Mouse (Mus musculus) NIH3T3 (cell line): ENCODE measurements around the gene Scn7a.

Experiments used
- DNase-seq: peaks from one replicate; pipeline ENCODE4 v3.0.0-alpha.2; 2012; ENCODE audit warnings: low read depth

Gene Scn7a

DNA sequence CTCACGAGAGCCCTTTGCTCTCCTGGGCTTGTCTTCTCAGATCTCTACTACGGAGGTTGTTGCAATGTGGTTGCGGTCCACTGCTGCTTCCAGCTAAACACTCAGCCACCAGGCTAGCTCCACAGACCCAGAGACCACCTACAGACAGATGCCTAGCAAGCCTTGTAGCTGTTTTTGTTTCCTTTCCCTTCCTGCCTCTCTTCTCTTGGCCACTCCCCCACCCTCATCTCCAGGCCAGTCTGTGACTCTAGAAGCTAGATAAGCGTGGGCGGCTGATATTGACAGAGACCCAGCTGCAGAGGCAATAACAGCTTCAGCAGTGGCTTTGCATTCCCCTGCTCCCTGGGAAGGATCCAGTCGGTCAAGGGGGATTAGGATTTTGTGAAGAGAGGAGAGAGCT, at the start of gene Scn7a:
Gene Scn7a (minus strand): TSS at position 150 of the 400 bp plus-strand sequence.
- DNase-seq = no peak

DNA sequence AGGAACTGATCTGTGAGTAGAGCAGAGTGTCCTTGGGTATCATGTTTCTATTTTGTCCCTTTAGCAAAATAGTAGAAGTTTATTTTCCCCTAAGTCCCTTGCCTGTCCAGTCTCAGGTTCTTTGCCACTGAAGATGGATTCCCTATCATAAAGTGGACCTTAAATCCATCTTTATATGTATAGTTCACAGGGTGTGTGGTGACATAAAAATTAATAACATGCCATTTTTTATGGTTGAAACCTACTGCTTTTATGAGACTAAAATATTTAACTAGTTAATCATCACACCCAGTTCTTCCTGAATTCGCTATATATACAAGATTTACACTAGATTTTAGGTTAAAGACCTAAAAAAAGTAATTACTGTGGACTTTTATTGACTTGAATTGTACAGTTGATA, 43.0 kb upstream of the Scn7a start:
- no peak for DNase-seq

DNA sequence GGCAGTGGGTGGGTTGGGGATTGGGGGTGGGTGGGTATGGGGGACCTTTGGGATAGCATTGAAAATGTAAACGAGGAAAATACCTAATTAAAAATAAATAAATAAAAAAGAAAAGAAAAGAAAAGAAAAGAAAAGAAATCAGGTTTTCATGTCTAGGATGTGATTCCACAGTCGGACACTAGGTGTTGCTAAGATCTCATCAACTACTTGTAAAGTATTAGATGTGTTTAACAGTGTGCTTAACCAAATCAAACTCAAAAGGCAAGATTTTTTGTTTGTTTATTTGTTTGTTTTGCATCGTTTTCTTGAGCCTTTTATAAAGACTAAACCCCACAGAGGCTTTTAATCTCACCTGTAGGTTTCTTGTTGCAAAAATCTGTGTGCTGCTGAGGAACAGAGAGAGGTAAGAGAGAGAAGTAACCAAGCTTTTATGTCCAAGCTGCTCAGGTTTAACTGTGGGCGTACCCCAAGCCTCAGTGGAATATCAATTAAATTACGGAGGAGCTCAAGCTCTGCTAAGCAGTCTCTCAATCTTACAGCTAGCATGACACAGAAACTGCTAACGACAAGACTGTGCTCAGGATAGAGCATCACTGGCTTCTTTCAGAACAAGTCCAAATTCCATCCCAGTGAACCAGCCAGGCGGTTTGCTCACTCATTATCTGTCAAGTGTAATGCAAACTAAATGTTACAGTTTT, 35.3 kb upstream of the Scn7a start:
- peak; percentile 28 for DNase-seq

DNA sequence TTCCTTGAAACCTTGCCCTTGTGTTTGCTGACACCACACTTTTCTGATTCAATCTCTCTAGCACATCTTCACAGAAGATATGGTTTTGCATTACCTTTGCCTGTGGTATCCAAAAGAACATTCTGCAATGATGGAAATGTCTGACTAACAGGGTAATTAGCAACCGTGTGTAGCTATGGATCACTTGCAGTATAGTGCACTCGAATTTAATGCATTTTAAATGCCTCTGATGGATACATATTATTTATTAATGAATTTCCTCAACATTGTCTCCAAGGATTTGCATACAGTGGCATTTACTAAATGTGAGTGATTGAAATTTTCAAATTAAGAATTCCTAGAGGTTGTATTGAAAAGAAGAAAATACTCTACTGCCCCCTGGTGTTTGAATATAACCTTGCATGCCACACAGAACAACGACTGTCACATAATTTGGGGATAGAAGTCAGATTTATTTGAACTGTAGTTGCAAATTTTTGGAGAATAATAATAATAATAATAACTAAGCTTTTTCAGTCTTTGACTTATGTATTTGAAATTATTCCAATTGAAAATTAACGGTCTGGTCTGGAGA, 15.0 kb upstream of the Scn7a start:
- peak; percentile 52 for DNase-seq

GRCm38 (mm10) chr2:66797493-66797892, 12.8 kb upstream of the Scn7a start:
- DNase-seq = no peak

- no peak for DNase-seq
These were observed 6.9 kb upstream of the Scn7a start for GRCm38 (mm10) chr2:66791629-66792028.

DNA sequence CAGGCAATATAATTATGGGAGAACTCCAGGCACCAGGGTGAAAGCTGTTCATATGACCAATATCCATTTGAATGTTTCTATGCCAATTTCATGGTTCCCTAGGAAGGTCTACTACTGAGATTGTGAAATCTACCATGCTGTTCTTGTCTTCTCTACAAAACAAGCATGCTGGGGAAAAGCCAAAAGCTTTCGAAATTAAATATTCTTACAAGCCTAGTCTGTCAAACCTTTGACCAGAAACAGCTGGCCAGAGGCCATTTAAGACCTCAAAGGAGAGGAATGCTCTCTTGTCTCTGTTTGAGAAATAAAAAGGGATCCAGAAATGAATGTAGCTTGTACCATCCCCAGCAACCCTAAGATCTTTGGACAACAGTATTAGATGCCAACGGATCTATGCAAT, 3.8 kb downstream of the Scn7a start:
- peak; percentile 54 for DNase-seq

DNA sequence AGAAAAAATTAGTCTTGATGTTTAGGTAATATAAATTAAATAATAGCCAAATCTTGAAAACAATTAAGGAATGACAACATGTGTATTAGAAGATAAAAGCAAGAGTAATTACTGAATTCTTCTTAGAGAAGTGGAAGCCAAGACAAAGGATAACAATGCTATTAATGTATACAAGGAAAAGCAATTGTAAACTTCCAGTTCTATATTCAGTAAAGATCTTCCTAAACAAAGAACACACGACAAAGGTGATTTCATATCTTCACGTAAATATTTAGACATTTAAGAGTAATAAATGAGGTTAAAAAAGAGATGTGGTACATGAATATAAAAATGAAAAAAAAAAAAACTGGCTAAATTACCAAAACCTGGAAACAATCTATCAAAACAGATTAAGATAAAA, 16.7 kb downstream of the Scn7a start:
- DNase-seq = no peak

DNA sequence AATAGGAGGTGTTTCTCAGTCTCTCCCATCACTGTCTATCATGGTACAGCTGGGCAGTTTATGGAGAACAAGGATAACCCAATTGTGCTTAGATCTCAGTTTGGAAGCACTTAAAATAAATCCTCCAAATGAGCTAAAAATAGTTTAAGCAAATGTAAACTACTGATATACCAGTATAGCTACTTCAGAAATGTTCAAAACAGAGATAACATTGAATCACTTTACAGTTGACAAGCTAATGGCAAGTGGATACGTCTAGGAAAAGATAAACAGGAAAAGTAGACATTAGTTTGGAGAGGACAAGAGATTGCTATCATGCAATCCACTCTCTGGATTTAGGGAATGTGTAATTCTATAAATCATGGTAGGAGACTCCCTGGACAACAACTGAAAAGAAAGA, 19.5 kb downstream of the Scn7a start:
- DNase-seq = no peak

DNA sequence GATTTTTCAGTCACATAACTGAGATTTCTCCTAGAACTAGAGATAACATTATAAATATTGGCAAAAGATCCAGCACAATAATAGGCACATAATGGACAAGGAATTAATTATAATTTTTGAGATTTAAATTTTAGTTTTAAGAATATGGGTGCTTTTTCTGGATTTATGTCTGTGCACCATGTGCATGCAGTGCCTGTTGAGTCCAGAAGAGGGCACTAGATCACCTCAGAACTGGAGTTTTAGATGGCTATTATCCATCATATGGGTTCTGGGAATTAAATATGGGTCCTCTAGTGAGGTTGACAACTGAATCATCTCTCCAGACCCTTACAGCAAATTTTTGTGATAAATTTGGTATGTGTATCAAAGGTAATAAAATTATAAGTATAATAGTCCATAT, 21.8 kb downstream of the Scn7a start:
- no peak for DNase-seq

DNA sequence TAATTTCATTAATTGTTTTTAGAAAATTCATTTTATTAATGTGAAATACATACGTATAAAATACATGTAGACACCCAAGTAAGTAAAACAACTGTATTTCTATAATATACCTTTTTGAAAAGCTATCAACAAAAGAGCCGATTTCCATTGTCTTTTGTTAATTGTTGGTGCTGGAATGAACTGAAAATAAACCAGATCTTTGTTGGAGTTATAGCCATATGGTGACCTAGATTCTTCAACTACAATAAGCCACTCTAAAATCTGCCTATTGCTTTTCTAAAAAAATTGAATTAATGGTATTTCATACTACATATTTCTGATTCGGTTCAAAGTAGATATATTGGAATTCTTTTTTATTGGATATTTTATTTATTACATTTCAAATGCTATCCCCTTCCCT, 56.7 kb downstream of the Scn7a start:
- DNase-seq = no peak

- no peak for DNase-seq
These were observed 57.1 kb downstream of the Scn7a start for GRCm38 (mm10) chr2:66727585-66727974.

- DNase-seq = no peak
These were observed 57.7 kb downstream of the Scn7a start for GRCm38 (mm10) chr2:66726878-66727584.

DNA sequence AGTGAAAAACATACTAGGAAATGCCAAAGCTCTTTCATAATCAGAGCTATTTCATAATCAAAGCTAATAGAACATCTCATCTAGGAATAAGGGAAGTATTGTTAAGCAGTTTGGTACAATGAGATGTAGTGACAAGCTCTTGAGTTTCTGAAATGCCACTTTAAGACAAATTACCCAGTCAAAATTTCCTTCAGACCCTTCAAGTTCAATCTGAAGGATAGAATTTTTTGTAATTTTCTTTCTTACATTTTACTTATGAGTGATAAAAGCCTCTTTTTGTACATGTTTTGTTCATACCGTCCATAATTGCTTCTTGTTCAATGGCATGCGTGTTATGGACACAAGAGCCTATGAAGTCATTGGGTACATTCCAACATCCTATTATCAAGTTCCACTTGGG, 72.6 kb downstream of the Scn7a start:
- no peak for DNase-seq

DNA sequence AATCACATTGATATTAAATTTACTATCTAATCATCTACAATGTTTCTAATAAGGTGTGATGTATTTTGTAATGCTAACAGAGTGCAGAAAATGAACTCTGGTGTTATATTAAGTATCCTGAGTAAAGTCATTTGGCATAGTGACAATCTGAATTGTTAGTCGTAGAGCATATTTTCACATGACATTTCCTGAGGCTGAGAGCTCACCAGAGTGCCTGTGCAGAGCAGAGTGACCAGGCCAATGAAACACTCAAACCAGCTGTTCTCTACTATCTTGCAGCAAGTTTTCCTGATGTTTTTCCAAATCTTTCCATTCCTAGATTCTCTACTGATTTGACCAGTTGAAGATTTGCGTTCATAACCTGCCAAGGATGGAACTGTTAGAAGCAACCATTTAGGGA, 92.4 kb downstream of the Scn7a start:
- DNase-seq = no peak

- DNase-seq = no peak
These were observed 122.7 kb downstream of the Scn7a start for GRCm38 (mm10) chr2:66661988-66662387.

- DNase-seq = no peak
These were observed 128.3 kb downstream of the Scn7a start for GRCm38 (mm10) chr2:66656430-66656829.

- no peak for DNase-seq
These were observed 129.3 kb downstream of the Scn7a start for GRCm38 (mm10) chr2:66655431-66655830.

GRCm38 (mm10) chr2:66644384-66644783, 140.3 kb downstream of the Scn7a start:
- DNase-seq = peak; percentile 74

DNA sequence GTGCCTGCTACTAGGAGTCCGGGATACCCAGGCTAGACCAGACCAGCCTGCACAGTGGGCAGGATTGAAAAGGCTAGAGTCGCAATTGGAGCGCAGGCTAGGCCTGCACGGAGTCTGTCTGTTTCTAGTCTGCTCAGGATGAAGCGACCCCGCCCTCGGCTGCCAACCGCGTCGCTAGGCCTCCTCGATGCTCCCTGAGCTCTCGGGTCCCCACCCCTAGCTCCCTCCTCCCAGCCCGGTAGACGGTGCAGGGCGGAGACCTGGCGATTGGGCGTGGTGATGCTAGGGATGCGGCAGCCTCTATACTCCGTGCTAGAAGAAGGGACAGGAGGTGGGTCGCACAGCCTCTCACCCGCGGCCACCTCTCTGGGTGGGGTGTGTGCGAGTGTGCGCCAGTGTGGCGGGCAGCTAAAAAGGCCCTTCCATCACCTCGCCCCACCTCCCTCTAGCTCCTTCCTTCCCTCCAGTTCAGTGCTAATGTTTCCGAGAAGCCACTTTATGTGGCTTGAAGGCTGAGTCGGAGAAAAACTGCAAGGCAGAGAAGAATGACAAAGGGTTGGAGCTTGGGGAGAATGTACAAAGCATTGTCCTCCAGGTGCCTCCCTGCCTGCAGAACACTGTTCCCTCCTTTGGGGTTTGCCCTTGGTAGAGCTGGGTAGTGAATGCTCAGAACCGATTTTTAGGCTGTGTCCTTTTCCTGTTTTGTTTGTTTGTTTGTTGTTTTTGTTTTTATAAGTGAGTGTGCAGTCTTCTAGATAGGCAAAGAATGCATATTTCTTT, 149.9 kb downstream of the Scn7a start, which contains the start of gene Scn9a:
Gene Scn9a (minus strand): TSS at position 383 of the 780 bp plus-strand sequence.
- no peak for DNase-seq

GRCm38 (mm10) chr2:66632728-66633127, 152.0 kb downstream of the Scn7a start:
- peak; percentile 4 for DNase-seq
